Mouse (Mus musculus) olfactory bulb, adult 2 months (tissue): Measurements from ENCODE around the gene Lpcat4. TPM values are rescaled to one million over a fixed set of nuclear protein-coding genes. Genes with fewer than 3 reads are reported as not detected.

Experiments
- H3K27ac ChIP-seq: fragments of 200-500 bp; 2 replicates; pipeline ENCODE4 v1.5.1; 2012; ENCODE audit warnings: low read depth, low read length; ENCODE audit not compliant: insufficient read depth
- H3K4me1 ChIP-seq: fragments of 200-500 bp; 2 replicates; pipeline ENCODE4 v1.6.1; 2012; ENCODE audit warnings: low read length; ENCODE audit not compliant: control insufficient read depth, insufficient read depth
- H3K4me3 ChIP-seq: fragments of 200-500 bp; 2 replicates; pipeline ENCODE4 v1.5.1; 2012; ENCODE audit warnings: mild to moderate bottlenecking, low read depth, low read length, moderate library complexity; ENCODE audit not compliant: insufficient read depth
- CTCF ChIP-seq: fragments of 200-500 bp; IDR thresholded peaks from 2 replicates; pipeline ENCODE4 v1.5.1; 2012; ENCODE audit warnings: low read depth, mild to moderate bottlenecking, low read length, moderate library complexity; ENCODE audit not compliant: insufficient read depth
- POLR2A ChIP-seq: fragments of 200-500 bp; IDR thresholded peaks from 2 replicates; pipeline ENCODE4 v1.6.1; 2012; ENCODE audit warnings: mild to moderate bottlenecking, low read depth, low read length, moderate library complexity; ENCODE audit not compliant: insufficient read depth
- WGBS: fragments of 180-500 bp; shearing (Covaris S2); methylation state at CpG from one replicate; pipeline ENCODE4 v1.1.7; 2018; 5-methylcytosine and 5-hydroxymethylcytosine counted together
- polyA plus RNA-seq: library from polyadenylated mRNA; stranded (reverse); fragments of >200 nt; gene quantifications from 2 replicates; pipeline ENCODE4 v1.2.4, GENCODE M21; 2012; ENCODE audit warnings: low replicate concordance; ENCODE audit not compliant: missing spikeins, insufficient read depth, insufficient read length

The Lpcat4 gene
- polyA plus RNA-seq, 1 experiment, result not detected

- no peak overlapping the region for H3K4me3 ChIP-seq
- 54% methylated on average over 4 of the region's 4 CpGs for WGBS
- TF ChIP-seq POLR2A (no peak), CTCF (no peak)
- H3K4me1 ChIP-seq, result peaks cover 5% of the 10 kb centered on the region
- H3K27ac ChIP-seq, result no peak overlapping the region
Observed at GRCm38 (mm10) chr2:112287059-112287458, 47.8 kb downstream of the Lpcat4 start.

GRCm38 (mm10) chr2:112289507-112289906 lies 50.2 kb downstream of the Lpcat4 start:
- H3K4me3 ChIP-seq, result no peak overlapping the region
- H3K4me1 ChIP-seq, result peaks cover 2% of the 10 kb centered on the region
- TF ChIP-seq POLR2A (no peak), CTCF (no peak)
- H3K27ac ChIP-seq, result no peak overlapping the region
- WGBS, result 96% methylated on average over 3 of the region's 3 CpGs

GRCm38 (mm10) chr2:112292823-112293222 lies 53.6 kb downstream of the Lpcat4 start:
- TF ChIP-seq POLR2A (no peak), CTCF (no peak)
- Histone ChIP-seq H3K4me3 (no peak overlapping the region), H3K27ac (no peak overlapping the region), H3K4me1 (no peaks in the 10 kb centered on the region)
- WGBS, result 90% methylated on average over 2 of the region's 2 CpGs

DNA sequence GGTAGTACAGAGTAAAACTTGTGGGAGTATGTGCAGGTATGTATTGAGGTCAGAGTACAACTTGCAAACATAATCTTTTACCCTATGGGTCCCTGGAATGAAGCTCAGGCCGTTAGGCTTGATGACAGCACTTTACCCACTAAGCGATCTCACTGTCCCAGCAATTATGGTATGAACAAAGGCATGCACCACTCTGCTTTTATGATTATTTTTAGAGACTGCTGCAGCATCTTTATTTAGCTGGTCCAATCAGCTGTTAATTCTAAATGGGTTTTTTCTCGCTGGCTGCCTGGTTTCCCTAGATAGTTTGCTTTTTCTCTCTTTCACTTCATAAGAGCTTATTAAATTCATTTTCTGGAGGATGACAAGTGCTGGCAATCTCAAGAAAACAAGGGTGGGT lies 56.9 kb downstream of the Lpcat4 start:
- Histone ChIP-seq H3K27ac (no peak overlapping the region; the same call in 1 of the 2 replicates), H3K4me1 (no peaks in the 10 kb centered on the region), H3K4me3 (no peak overlapping the region)
- 33% methylated on average over 3 of the region's 3 CpGs for WGBS
- TF ChIP-seq POLR2A, result no peak
- no peak for TF ChIP-seq CTCF

Other genes with a start within 250 kb of the Lpcat4 start
- gene Olfr1309, start 249.2 kb upstream of the Lpcat4 start, polyA plus RNA-seq, result not detected in 2 replicates
- not detected in 2 replicates for gene Olfr1310, start 226.8 kb upstream of the Lpcat4 start, polyA plus RNA-seq
- not detected in 2 replicates for gene Olfr1311, start 215.1 kb upstream of the Lpcat4 start, polyA plus RNA-seq
- gene Olfr1312, start 189.2 kb upstream of the Lpcat4 start, polyA plus RNA-seq, result not detected in 2 replicates
- not detected in 2 replicates for gene Olfr1313, start 161.6 kb upstream of the Lpcat4 start, polyA plus RNA-seq
- gene Olfr1314, start 142.7 kb upstream of the Lpcat4 start, polyA plus RNA-seq, result not detected in 2 replicates
- not detected in 2 replicates for gene Olfr1315-ps1, start 124.0 kb upstream of the Lpcat4 start, polyA plus RNA-seq
- gene Olfr1316, start 104.5 kb upstream of the Lpcat4 start, polyA plus RNA-seq, result not detected in 2 replicates
- gene Olfr1317, start 99.1 kb upstream of the Lpcat4 start, polyA plus RNA-seq, result not detected in 2 replicates
- gene Olfr1318, start 85.3 kb upstream of the Lpcat4 start, polyA plus RNA-seq, result not detected in 2 replicates
- gene Nutm1, start 19.8 kb downstream of the Lpcat4 start, polyA plus RNA-seq, result not detected in 2 replicates
- gene Nop10, start 22.5 kb downstream of the Lpcat4 start, polyA plus RNA-seq, result not detected in 2 replicates
- gene Slc12a6, start 26.4 kb downstream of the Lpcat4 start, polyA plus RNA-seq, result 90.3 and 136 TPM in 2 replicates
- gene Gm21985, start 26.8 kb downstream of the Lpcat4 start, polyA plus RNA-seq, result not detected in 2 replicates
- not detected in 2 replicates for gene Emc4, start 128.6 kb downstream of the Lpcat4 start, polyA plus RNA-seq
- gene Katnbl1, start 139.7 kb downstream of the Lpcat4 start, polyA plus RNA-seq, result not detected in 2 replicates
- gene Emc7, start 215.5 kb downstream of the Lpcat4 start, polyA plus RNA-seq, result 52.0 TPM in 1 of 2 replicates, not detected in the other
- not detected in 2 replicates for gene Chrm5, start 241.3 kb downstream of the Lpcat4 start, polyA plus RNA-seq